Mouse (Mus musculus): Measurements from ENCODE around the gene Scgb1b2. TPM values are rescaled to one million over a fixed set of nuclear protein-coding genes. Genes with fewer than 3 reads are reported as not detected.

Gene Scgb1b2
- total RNA-seq (2017) = not detected in 2 replicates

DNA sequence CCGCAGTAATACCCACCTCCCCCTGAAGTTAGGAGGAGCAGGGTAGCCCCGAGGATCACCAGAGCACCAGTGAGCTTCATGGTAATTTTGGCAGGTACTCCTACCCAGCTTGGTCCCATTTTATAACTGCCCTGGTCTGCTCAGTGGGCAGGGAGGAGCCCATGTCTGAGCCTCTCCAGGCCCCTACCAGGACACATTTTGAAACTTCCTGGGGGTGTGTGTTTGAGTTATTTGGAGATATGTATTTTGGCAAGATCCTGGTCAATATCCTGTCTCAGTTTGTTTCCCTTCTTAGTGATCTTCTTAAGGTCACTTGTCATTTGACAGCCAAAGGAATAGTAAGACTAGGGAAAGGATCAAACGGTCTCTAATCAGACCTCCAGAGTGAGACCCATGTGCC, at the start of gene Scgb1b2:
Gene Scgb1b2, minus strand, starts transcription at position 101 of the 400 bp plus-strand sequence.
- ATAC-seq (replicated peaks; ENCODE audit: low read depth, poor library complexity, severe bottlenecking) = no peak

DNA sequence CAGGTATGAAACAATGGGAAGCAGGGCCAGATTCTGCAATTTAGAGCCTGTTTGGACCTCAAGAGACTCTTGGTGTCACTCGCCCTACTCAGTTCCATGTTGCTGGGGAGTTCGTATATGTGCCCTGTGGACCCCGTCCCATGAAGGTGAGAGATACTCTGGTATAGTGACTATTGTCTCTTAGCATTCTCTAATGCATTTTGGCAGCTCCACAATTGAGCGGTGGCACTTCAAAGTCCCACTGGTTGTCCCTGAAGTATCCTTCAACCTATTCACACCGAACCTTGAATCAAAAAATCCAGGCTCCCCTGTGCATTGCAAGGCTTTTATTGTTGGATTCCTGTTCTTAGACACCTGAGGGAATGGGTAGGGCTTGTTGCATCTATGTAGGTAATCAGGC, 1.4 kb downstream of the Scgb1b2 start, which contains the start of gene Scgb2b2:
Gene Scgb2b2, plus strand, starts transcription at position 301 of the 400 bp plus-strand sequence.
- ATAC-seq (replicated peaks; ENCODE audit: low read depth, poor library complexity, severe bottlenecking) = no peak

Other genes starting within 250 kb of the Scgb1b2 start
- gene Fxyd5, start 249.3 kb downstream of the Scgb1b2 start, total RNA-seq (2017) = 216 and 242 TPM in 2 replicates
- gene Fxyd7, start 240.4 kb downstream of the Scgb1b2 start, total RNA-seq (2017) = not detected in 2 replicates
- 2.7 and 4.2 TPM in 2 replicates for gene Fxyd1, start 234.6 kb downstream of the Scgb1b2 start, total RNA-seq (2017)
- not detected in 2 replicates for gene Lgi4, start 232.5 kb downstream of the Scgb1b2 start, total RNA-seq (2017)
- not detected in 2 replicates for gene Fxyd3, start 215.1 kb downstream of the Scgb1b2 start, total RNA-seq (2017)
- 13.4 and 19.9 TPM in 2 replicates for gene Hpn, start 176.5 kb downstream of the Scgb1b2 start, total RNA-seq (2017)
- 2.1 TPM in 1 of 2 replicates, not detected in the other for gene Scn1b, start 164.8 kb downstream of the Scgb1b2 start, total RNA-seq (2017)
- gene Gramd1a, start 135.9 kb downstream of the Scgb1b2 start, total RNA-seq (2017) = 30.8 and 38.7 TPM in 2 replicates
- not detected in 2 replicates for gene Scgb2b2, start 1.3 kb downstream of the Scgb1b2 start, total RNA-seq (2017)
- gene Scgb2b3, start 70.3 kb upstream of the Scgb1b2 start, total RNA-seq (2017) = not detected in 2 replicates
- gene Scgb1b3, start 83.8 kb upstream of the Scgb1b2 start, total RNA-seq (2017) = not detected in 2 replicates

Measured in common myeloid progenitor, adult 5-6 weeks (primary cell).